Mouse (Mus musculus) urinary bladder, postnatal 25 days (tissue): ENCODE results near the gene Gm44596.
A peak's percentile ranks its signal among the peaks of the same experiment; 100 is the strongest.

ENCODE experiments used
- DNase-seq: peaks from one replicate; pipeline ENCODE4 v3.0.0; 2022; ENCODE audit warnings: low spot score

Gm44596 gene

GRCm38 (mm10) chr6:128429300-128429699 is 54.0 kb downstream of the Gm44596 start:
- no peak for DNase-seq

- no peak for DNase-seq
Observed at GRCm38 (mm10) chr6:128429826-128430225, 54.5 kb downstream of the Gm44596 start.

GRCm38 (mm10) chr6:128432356-128432915 is 57.1 kb downstream of the Gm44596 start:
- DNase-seq: no peak

GRCm38 (mm10) chr6:128433566-128433965 is 58.3 kb downstream of the Gm44596 start:
- DNase-seq: no peak

- DNase-seq: peak; percentile 48
Observed at GRCm38 (mm10) chr6:128435474-128435873, 60.2 kb downstream of the Gm44596 start.

GRCm38 (mm10) chr6:128436356-128437005 is 61.2 kb downstream of the Gm44596 start:
- DNase-seq: no peak

- DNase-seq: no peak
Observed at GRCm38 (mm10) chr6:128437288-128437687, 62.0 kb downstream of the Gm44596 start.

- peak; percentile 53 for DNase-seq
Observed at GRCm38 (mm10) chr6:128437731-128438316, 62.5 kb downstream of the Gm44596 start.

GRCm38 (mm10) chr6:128438317-128438870 is 63.1 kb downstream of the Gm44596 start, which contains the start of gene Fkbp4:
Gene Fkbp4, minus strand, starts transcription at chr6:128438677.
- DNase-seq: peak; percentile 93

GRCm38 (mm10) chr6:128438871-128439341 is 63.6 kb downstream of the Gm44596 start:
- DNase-seq: peak; percentile 21

GRCm38 (mm10) chr6:128440238-128440637 is 64.9 kb downstream of the Gm44596 start:
- DNase-seq: no peak

GRCm38 (mm10) chr6:128445761-128446535 is 70.6 kb downstream of the Gm44596 start:
- peak; percentile 53 for DNase-seq

- DNase-seq: no peak
Observed at GRCm38 (mm10) chr6:128447063-128447462, 71.8 kb downstream of the Gm44596 start.

GRCm38 (mm10) chr6:128455835-128456605 is 80.7 kb downstream of the Gm44596 start:
- no peak for DNase-seq
